Mouse (Mus musculus) left cerebral cortex, adult 11 months (tissue): ENCODE data around the gene Gsn.

Experiments
- DNase-seq: peaks from one replicate; pipeline ENCODE4 v3.0.0; 2022; ENCODE audit warnings: low spot score

The Gsn gene

DNA sequence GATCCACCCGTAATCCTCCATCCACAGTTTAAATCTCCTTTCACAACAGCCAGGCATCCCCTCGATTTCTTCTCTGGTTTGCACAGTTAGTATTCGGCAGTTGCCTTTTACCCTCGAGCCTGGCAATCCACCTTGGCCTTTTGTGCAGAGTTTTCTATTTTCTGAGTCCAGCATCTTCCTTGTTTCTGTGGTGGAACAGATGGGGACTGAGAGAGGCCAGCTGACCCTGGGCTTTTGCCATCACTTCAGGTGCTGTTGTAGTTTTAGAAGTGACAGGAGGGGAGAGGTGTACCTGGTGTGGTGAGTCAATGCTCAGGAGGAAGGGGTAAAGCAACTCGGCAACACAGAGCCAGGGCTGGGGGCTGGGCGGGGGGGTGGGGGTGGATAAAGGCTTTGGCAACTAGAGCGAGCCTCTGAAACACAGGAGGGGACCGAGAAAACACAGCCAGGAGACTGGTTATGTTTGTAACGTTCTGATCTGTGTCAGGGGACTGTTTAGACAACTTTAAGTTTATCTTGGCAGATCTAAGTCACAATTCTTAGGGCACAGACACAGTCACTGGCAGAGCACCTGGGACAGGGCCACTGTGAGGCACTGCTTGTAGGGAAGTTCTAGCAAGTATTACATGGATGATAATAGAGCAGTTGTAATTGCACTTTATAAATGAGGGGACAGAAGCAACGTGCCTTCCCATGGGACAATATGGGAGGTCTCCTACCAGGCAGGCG is 72.0 kb downstream of the Gsn start:
- no peak for DNase-seq

DNA sequence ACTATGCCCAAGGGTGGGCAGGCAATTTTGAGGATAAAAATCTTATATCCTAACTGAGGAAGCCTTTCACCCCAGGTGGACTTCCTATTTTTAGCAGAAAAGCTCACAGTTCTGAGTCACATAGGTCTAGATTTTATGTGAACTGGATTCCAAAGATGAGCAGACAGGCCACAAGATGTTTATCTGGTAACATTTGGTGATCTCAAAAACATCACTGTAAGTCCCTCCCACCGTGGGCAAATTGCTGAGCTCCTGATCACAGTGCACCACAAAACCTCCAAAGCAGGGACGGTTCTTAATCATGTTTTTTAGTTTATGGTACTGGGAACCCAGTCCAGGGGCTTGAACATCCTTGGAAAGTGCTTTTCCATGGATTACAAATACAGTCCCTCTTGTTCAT is 72.9 kb downstream of the Gsn start:
- no peak for DNase-seq

DNA sequence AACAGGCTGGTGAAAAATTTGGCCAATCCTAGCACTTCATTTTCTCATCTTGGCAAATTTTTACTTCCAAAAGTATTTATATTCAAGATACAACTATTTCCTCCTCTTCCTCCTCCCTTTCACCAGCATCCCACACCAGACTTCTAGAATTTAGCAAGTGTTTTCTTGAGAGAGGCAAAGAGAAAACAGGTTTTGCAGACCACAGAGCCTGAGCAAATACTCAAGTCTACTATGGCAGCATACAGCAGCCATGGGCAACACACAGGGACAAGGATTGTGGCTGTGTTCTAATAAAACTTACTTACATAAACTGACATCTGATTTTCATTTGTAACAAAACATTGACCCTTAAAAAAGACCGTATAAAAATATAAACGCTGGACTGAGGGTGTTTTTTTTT is 75.0 kb downstream of the Gsn start:
- no peak for DNase-seq

DNA sequence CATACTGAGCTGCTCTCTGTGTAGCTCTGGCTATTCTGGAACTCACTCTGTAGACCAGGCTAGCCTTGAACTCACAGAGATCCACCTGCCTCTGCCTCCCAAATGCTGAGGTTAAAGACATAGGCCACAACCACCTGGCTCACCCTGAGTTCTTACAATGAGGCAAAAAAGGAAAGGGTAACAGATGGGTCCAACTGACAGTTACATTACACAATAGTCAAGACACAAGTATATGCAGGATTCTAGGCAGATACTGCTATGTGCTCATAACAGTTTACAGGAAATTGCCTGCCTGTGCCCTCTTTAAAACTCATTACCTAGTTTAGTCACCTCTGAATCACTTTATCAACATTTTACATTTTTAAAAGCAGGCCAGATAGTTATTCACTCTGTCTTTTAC is 77.5 kb downstream of the Gsn start:
- DNase-seq = no peak

DNA sequence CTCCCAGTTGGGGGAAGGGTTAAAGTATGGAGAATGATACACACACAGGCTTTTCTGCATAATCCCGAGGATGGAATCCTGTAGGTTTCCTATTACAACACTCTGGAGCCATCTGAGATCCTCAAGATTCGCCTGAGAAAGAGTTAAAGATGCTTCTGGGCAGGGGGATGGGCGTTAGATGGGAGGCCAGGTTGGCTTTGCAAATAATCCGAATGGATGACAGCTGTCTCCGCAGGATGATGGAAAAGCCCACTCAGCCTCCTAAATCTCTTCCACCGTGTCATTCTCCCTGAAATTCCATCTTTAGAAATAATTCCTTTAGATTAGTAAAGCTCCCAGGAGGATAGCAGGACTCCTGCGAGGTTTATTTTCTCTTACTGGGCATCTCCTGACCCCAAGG is 79.4 kb downstream of the Gsn start:
- DNase-seq = no peak

DNA sequence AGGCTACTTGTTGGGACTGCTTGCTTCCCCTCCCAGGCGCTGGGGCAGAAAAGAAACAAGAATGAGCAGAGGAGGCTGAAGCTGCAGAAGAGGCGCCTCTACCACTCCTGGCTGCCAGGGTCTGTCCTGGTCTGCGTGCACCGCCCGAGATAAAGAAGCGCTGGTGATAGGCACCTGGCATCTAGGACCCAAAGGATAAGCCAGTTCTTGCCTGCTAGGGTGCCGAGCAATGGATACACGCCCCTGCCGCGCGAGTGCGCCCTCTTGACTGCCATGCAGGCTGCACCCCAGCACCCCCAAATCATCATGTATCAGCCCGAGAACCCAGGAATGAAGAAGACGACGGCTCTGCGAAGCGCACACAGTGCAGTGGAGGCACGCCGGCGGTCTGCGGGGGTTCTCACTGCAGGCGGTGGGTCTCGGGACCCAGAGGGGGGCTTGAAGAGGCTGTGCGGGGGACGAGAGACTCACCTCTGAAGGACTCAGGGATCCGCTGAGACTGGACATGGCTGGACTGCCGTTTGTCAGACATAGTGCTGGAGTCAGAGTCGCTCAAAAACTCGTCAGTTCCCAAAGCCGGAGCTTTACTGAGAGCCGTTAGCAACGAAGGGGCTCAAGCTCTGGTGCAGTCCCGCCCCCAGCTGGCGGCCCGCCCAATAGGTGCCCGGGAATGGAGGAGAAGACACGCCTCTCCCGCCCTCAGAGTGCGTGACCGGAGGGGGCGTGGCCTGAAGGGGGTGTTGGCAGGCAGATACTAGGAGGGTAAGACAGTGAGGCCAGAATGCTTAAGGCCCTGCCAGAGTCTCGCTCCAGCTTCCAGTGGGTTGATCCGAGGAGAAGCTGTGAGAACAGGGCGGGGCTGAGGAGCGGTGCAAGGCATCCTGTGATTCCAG is 80.5 kb downstream of the Gsn start, which contains the start of gene Stom:
TSS of gene Stom (minus strand) at position 589 of the 893 bp plus-strand sequence.
- peak; percentile 90 for DNase-seq

DNA sequence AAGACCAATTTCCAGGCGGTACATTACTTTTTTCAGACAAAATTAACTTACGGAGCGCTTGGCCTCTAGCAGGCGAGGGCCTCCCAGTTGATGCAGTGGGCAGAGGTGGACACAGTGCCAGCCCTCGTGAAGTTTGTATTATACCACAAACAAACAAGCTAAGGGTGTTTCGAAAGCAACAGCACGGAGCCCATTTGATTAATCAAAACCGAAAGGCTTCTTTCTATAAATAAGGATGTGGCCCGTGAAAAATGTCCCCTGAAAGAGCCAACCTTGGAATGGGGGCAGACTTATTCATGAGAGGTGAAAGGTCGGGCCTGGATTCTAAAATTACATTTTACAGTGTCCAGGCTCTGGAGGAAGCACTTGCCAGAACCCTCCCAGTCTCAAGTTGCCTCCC is 81.2 kb downstream of the Gsn start:
- DNase-seq = no peak

DNA sequence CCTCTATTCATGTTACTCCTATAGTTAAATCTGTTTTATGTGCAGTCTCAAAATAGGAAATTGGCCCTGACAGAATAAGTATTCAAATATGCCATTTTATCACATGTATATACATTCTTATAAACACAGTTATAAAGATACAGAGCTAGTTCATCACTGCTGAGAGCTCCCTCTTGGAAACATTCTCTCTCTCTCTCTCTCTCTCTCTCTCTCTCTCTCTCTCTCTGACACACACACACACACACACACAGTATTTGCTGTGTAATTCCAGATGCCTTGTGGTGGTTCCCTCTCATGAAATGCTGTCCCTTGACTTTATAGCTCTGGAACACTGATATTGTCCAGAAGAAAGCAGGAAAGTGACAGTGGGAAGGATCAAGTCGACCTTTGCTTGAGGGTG is 81.9 kb downstream of the Gsn start:
- DNase-seq = no peak

DNA sequence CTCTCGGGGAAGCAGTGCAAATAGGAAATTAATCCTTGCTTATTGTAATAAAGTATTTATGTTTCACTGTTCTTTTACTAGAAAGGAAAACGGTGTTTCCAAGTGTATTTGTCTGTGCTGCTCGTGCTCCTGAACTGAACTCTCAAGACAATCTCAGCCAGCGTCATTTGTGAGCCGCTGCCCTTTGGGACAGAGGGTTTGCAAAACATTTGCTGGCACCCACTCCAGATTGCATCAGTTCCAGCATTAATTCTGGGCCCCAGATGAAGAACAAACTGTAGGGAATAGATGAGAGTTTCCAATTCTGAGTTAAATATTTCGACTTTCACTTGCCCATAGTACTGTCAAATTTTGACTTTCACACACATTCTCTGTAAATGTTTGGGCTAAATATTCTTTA is 82.5 kb downstream of the Gsn start:
- DNase-seq = no peak

DNA sequence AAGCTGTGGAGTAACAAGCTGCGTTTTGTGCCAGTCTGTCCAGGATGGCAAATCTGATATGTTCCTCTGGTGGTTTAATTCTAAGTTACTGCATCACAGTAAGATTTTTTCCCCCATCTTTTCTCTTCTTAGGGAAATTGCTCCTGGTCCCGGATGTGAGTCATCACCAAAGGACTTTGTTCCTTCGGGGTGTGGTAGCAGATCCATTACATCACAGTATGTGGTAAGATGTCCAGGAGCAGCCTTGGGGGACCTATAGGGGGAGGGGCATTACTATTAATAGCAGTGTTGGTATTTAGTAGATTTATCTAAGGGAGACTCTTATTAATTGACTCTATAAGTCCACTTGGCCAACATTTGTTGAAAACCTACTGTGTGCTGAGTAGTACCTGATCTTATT is 86.4 kb downstream of the Gsn start:
- DNase-seq = no peak

DNA sequence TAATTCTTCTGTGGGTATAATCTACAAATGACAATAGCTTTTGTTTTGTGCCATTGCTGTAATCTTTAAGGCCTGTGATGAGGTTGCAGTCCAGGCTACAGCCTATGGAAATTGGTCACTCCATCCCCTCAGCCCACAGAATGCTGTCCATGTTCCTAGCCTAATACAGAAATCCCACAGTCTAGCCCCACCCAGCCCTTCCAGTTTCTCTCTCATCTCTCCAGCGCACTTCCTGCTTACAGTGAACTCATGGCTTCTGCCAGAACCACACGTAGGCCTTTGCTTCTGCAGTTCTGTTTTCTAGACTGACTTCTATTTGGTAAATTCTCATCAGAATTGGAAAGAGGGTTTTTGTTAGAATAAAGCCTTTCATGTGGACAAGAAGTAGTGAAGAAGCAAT is 89.8 kb downstream of the Gsn start:
- DNase-seq = no peak

DNA sequence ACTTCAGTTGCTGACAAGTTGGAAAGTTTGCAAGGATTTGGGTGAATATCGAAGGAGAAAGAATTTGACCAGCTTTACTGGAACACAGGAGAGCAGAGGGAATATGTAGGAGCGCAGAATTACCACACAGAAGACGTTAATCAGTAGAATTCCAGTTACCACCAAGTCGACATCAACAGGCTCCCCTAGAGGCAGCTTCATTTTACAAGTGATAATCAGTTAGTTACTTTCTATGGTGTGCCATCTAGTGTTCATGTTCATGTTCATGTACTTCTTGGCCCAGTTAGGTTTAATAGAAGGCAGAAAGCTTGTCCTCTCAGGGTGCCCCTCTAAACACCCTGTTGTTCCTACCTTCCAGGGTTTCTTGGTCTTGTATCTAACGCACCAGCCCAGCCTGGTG is 93.0 kb downstream of the Gsn start:
- DNase-seq = peak; percentile 2
